Comparison of ENCODE assay signal across 14 mouse cellular contexts in the genomic region with DNA sequence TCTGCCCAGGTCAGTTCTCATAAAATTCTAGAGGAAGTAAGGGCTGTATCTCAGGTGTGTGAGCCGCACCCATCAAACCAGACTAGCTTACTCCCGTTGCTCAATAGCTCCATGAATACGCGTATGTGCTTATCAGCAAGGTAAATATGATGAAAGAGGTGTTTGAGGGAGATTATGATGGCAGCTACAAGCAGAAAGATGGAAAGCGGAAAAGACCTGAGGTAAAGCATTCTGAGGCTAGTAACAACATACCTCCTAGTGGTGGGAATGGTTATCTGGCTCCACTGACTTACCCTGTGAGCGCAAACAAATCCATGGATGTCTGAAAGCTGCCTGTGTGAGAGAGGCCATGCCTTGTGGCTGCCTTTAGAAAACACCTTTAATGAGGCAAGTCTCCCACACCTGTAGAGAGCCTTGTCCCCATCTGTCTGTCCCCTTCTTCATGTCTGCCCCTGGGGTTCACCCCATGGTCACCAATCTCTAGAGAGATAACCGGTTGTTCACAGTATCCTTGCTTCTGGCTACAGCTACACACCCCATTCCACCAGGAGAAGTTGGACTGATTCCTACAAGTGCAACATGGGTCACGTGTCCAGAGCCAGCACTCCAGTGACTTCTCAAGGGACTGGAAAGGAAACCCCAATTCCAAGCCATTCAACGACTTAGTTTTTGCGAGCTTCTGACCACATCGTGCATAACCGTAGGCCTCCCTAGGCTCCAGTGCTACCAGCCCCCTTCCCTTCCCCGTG. TPM values are rescaled to one million over a fixed set of nuclear protein-coding genes. Genes with fewer than 3 reads are reported as not detected.
DNase-seq lines count a peak whose midpoint lies in the region; ATAC-seq and TF ChIP-seq lines count a peak whose summit lies in the region.
"Had no signal": no experiment of that assay in that cellular context is flagged by ENCODE, and none has a peak within 500 bp of the region (broad histone marks: within the 10 kb centered on the region; RNA-seq: fewer than 3 reads in every experiment).

No protein-coding gene starts in this region.

- peak; percentile 55 for DNase-seq in heart, adult 8-10 months (ENCODE audit: low spot score)
- DNase-seq in heart, postnatal 10 days = peak; percentile 27 to 45
- DNase-seq in kidney, postnatal 0 days (ENCODE audit: low spot score) = no peak
- peak; percentile 58 for DNase-seq in lung, postnatal 25 days (ENCODE audit: low spot score)
- no peak for DNase-seq in left cerebral cortex, adult 11 months (ENCODE audit: low spot score)
- no peak for DNase-seq in retina, embryonic 14.5 days (ENCODE audit: low spot score)
- DNase-seq: cerebellum, postnatal 25 days; retina, postnatal 1 day; thymus, postnatal 36 days had no signal

- H3K4me1 ChIP-seq in heart, embryonic 11.5 days (ENCODE audit: control insufficient read depth, insufficient read depth, low read length) = no peaks in the 10 kb centered on the region
- no peaks in the 10 kb centered on the region for H3K4me1 ChIP-seq in kidney, postnatal 0 days (replicated peaks; ENCODE audit: insufficient read depth, low read length)
- H3K4me1 ChIP-seq: forebrain, embryonic 15.5 days had no signal

- H3K27me3 ChIP-seq in heart, embryonic 11.5 days (ENCODE audit: control insufficient read depth, insufficient read depth, low read length) = peaks cover 43% of the 10 kb centered on the region
- no peaks in the 10 kb centered on the region for H3K27me3 ChIP-seq in kidney, postnatal 0 days (ENCODE audit: insufficient read depth, low read length)
- H3K27me3 ChIP-seq: forebrain, embryonic 15.5 days; hindbrain, embryonic 13.5 days; limb, embryonic 15.5 days had no signal

- H3K36me3 ChIP-seq in heart, embryonic 11.5 days (ENCODE audit: control insufficient read depth, insufficient read depth, low read length) = no peaks in the 10 kb centered on the region
- H3K36me3 ChIP-seq in kidney, postnatal 0 days (ENCODE audit: insufficient read depth, low read length) = no peaks in the 10 kb centered on the region
- H3K36me3 ChIP-seq: forebrain, embryonic 15.5 days; hindbrain, embryonic 13.5 days; limb, embryonic 15.5 days had no signal

- no peak overlapping the region for H3K27ac ChIP-seq in heart, embryonic 11.5 days (ENCODE audit: low read depth, low read length)
- H3K27ac ChIP-seq in kidney, postnatal 0 days = no peak overlapping the region
- H3K27ac ChIP-seq: forebrain, embryonic 15.5 days; hindbrain, embryonic 13.5 days; limb, embryonic 15.5 days had no signal

- intact Hi-C loops in heart, postnatal 10 days (cut with DNase I) = no loop called here

- no peak overlapping the region for H3K4me3 ChIP-seq in heart, embryonic 11.5 days (ENCODE audit: low read depth, low read length)
- H3K4me3 ChIP-seq in kidney, postnatal 0 days (replicated peaks; ENCODE audit: low read depth, low read length) = no peak overlapping the region
- H3K4me3 ChIP-seq: forebrain, embryonic 15.5 days; hindbrain, embryonic 13.5 days; limb, embryonic 15.5 days had no signal

- no peak overlapping the region for H3K4me2 ChIP-seq in heart, embryonic 11.5 days
- H3K4me2 ChIP-seq in kidney, postnatal 0 days (ENCODE audit: low read length) = no peak overlapping the region
- H3K4me2 ChIP-seq: forebrain, embryonic 15.5 days; hindbrain, embryonic 13.5 days; limb, embryonic 15.5 days had no signal

- TF ChIP-seq CTCF in kidney, postnatal 0 days (IDR thresholded peaks at IDR 0.05; ENCODE audit: low read depth) = peak; percentile 36; the same call in 1 of the 2 replicates

- 73% methylated on average over 13 of the region's 13 CpGs for WGBS in heart, embryonic 11.5 days (ENCODE audit: insufficient replicate concordance)
- 60% methylated on average over 13 of the region's 13 CpGs for WGBS in kidney, postnatal 0 days

- H3K9me3 ChIP-seq in heart, embryonic 11.5 days (replicated peaks; ENCODE audit: control insufficient read depth, low read length) = no peaks in the 10 kb centered on the region
- H3K9me3 ChIP-seq in kidney, postnatal 0 days (replicated peaks; ENCODE audit: low read length) = no peaks in the 10 kb centered on the region
- H3K9me3 ChIP-seq: forebrain, embryonic 15.5 days; hindbrain, embryonic 13.5 days; limb, embryonic 15.5 days had no signal

- ATAC-seq in heart, embryonic 11.5 days (replicated peaks; ENCODE audit: insufficient number of reproducible peaks, low FRiP score, low TSS enrichment) = no peak
- no peak; the same call in 1 of the 2 replicates for ATAC-seq in kidney, postnatal 0 days (replicated peaks; ENCODE audit: low FRiP score, low read depth)
- ATAC-seq in granulocyte monocyte progenitor cell, adult 5-6 weeks (replicated peaks; ENCODE audit: poor library complexity, severe bottlenecking) = no peak
- ATAC-seq: forebrain, embryonic 15.5 days had no signal

- H3K9ac ChIP-seq in heart, embryonic 11.5 days (ENCODE audit: low read depth, low read length) = no peak overlapping the region
- H3K9ac ChIP-seq in kidney, postnatal 0 days (ENCODE audit: low read depth, low read length) = no peak overlapping the region
- H3K9ac ChIP-seq: forebrain, embryonic 15.5 days; hindbrain, embryonic 13.5 days; limb, embryonic 15.5 days had no signal

RNA-seq across cellular contexts. Expression of a gene that starts 6.1 kb away (rescaled TPM):
- total RNA-seq in heart, adult 8-10 months (2022) = 10 to 100 TPM; 25.1 to 35.9 (median 30.6) TPM
- polyA plus RNA-seq in heart, embryonic 11.5 days (2014; fragmentation: Nextera tagmentation; extraction: Ambion mirVana) = 54.9 and 69.5 TPM in 2 replicates
- 10 to 100 TPM; 45.9 to 48.4 TPM for total RNA-seq in heart, postnatal 10 days (2021)
- 64.6 and 71.1 TPM in 2 replicates for polyA plus RNA-seq in kidney, postnatal 0 days (2015; fragmentation: Nextera tagmentation; extraction: Ambion mirVana)
- 23.1 and 47.7 TPM in 2 replicates for total RNA-seq in granulocyte monocyte progenitor cell, adult 5-6 weeks (2014; fragmentation: Nextera tagmentation)
- 14.2 and 27.2 TPM in 2 replicates for total RNA-seq in granulocyte monocyte progenitor cell, adult 5-6 weeks (2017)

RNA-seq across cellular contexts. Expression of a gene that starts 45.2 kb away (rescaled TPM):
- 100 to 1,000 TPM; 102 to 139 (median 118) TPM for total RNA-seq in heart, adult 8-10 months (2022)
- polyA plus RNA-seq in heart, embryonic 11.5 days (2014; fragmentation: Nextera tagmentation; extraction: Ambion mirVana) = 57.2 and 62.5 TPM in 2 replicates
- 10 to 100 TPM; 84.5 to 98.7 TPM for total RNA-seq in heart, postnatal 10 days (2021)
- polyA plus RNA-seq in kidney, postnatal 0 days (2015; fragmentation: Nextera tagmentation; extraction: Ambion mirVana) = 58.2 and 59.7 TPM in 2 replicates
- 18.3 and 18.4 TPM in 2 replicates for total RNA-seq in granulocyte monocyte progenitor cell, adult 5-6 weeks (2014; fragmentation: Nextera tagmentation)
- 19.7 and 21.4 TPM in 2 replicates for total RNA-seq in granulocyte monocyte progenitor cell, adult 5-6 weeks (2017)

RNA-seq across cellular contexts. Expression of a gene that starts 45.3 kb away (rescaled TPM):
- 1 to 10 TPM; 1.0 to 1.8 (median 1.6) TPM for total RNA-seq in heart, adult 8-10 months (2022)
- polyA plus RNA-seq in heart, embryonic 11.5 days (2014; fragmentation: Nextera tagmentation; extraction: Ambion mirVana) = 0.34 and 0.42 TPM in 2 replicates
- total RNA-seq in heart, postnatal 10 days (2021) = under 1 TPM; 0.40 to 0.77 TPM
- 0.46 TPM in 2 replicates for polyA plus RNA-seq in kidney, postnatal 0 days (2015; fragmentation: Nextera tagmentation; extraction: Ambion mirVana)
- total RNA-seq in granulocyte monocyte progenitor cell, adult 5-6 weeks (2014; fragmentation: Nextera tagmentation) = not detected in 2 replicates
- 0.60 TPM in 1 of 2 replicates, not detected in the other for total RNA-seq in granulocyte monocyte progenitor cell, adult 5-6 weeks (2017)

Comparison
In these comparisons a context has a peak if more than half of its experiments do, and no peak if none do; other contexts are left out.
1. DNase-seq: peak in heart, adult 8-10 months (single experiment), heart, postnatal 10 days (2 of 2) and lung, postnatal 25 days (single experiment); none in kidney, postnatal 0 days (single experiment), left cerebral cortex, adult 11 months (single experiment) and retina, embryonic 14.5 days (single experiment).